ENCODE assay signal across 8 mouse cellular contexts in the genomic region with DNA sequence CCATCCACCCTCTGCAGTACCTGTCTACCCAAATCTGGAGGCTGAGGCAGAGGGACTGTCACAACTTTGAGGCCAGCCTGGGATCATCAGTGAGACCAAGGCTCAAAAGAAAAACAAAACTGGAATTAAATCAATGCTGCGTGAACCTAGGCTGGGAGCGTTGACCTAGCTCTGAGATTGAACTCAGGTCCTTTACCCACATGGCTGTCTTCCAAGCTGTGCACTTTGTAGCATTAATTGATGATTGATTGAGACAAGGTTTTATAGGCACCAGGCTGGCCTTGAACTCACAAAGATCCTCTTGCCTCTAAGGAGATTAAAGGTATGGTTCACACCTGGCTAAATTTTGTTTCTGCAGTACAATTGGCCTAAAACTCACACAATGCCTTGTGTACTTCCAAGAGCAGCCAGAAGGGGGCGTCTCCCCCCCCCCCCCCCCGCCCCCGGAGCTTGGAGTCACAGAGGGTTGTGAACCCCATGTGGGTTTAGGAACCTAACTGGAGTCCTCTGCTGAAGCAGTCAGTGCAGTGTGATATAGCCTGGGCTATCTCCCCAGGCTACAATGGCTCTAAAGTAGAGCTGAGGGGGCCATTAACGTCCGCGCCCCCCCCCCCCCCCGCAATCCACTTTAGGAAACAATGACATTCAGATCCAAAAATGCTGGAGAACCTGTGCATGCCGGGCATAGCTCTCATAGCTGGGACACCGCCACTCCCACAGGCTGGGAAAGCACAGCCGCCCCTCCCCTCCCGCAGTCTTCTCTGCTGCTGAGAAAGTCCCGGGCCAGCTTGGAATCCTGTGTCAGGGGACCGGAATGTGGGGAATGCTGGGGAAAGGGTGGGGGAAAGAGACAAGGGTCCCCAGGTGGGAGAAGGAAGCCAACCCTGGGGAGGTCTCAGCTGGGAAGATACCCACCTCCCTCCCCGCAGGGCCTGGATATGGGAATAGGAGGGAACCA. TPM values are rescaled to one million over a fixed set of nuclear protein-coding genes. Genes with fewer than 3 reads are reported as not detected.
DNase-seq lines count a peak whose midpoint lies in the region; ATAC-seq lines count a peak whose summit lies in the region.

No protein-coding gene starts in this region.

- WGBS in forebrain, embryonic 11.5 days, result 12% methylated on average over 16 of the region's 16 CpGs
- WGBS in intestine, embryonic 14.5 days, result 11% methylated on average over 15 of the region's 16 CpGs
- 17% methylated on average over 16 of the region's 16 CpGs for WGBS in liver, embryonic 16.5 days (ENCODE audit: insufficient replicate concordance)
- WGBS in stomach, embryonic 14.5 days, result 14% methylated on average over 13 of the region's 16 CpGs

- H3K9ac ChIP-seq in forebrain, embryonic 11.5 days (ENCODE audit: low read length), result no peak overlapping the region
- no peak overlapping the region for H3K9ac ChIP-seq in intestine, embryonic 14.5 days (ENCODE audit: low read length)
- no peak overlapping the region for H3K9ac ChIP-seq in liver, embryonic 16.5 days (ENCODE audit: low read depth, low read length)
- H3K9ac ChIP-seq in stomach, embryonic 14.5 days (replicated peaks; ENCODE audit: low read depth, low read length), result no peak overlapping the region

- no peak overlapping the region for H3K4me2 ChIP-seq in forebrain, embryonic 11.5 days (ENCODE audit: low read depth, low read length, severe bottlenecking)
- H3K4me2 ChIP-seq in intestine, embryonic 14.5 days (ENCODE audit: low read length), result peak overlapping the region; percentile 13; the same call in 1 of the 2 replicates
- H3K4me2 ChIP-seq in liver, embryonic 16.5 days (ENCODE audit: low read depth, low read length), result no peak overlapping the region
- H3K4me2 ChIP-seq in stomach, embryonic 14.5 days (replicated peaks; ENCODE audit: low read depth, low read length), result no peak overlapping the region

- H3K27me3 ChIP-seq in forebrain, embryonic 11.5 days (ENCODE audit: control insufficient read depth, insufficient read depth, low read length), result no peaks in the 10 kb centered on the region
- no peaks in the 10 kb centered on the region for H3K27me3 ChIP-seq in intestine, embryonic 14.5 days (replicated peaks; ENCODE audit: control insufficient read depth, insufficient read depth, low read length)
- no peaks in the 10 kb centered on the region for H3K27me3 ChIP-seq in liver, embryonic 16.5 days (ENCODE audit: control insufficient read depth, insufficient read depth, low read depth, low read length)
- no peaks in the 10 kb centered on the region for H3K27me3 ChIP-seq in stomach, embryonic 14.5 days (ENCODE audit: control insufficient read depth, insufficient read depth, low read length)

- no peak overlapping the region for H3K27ac ChIP-seq in forebrain, embryonic 11.5 days (ENCODE audit: low read depth, low read length)
- H3K27ac ChIP-seq in intestine, embryonic 14.5 days (ENCODE audit: low read depth), result peak overlapping the region; percentile 77
- H3K27ac ChIP-seq in liver, embryonic 16.5 days (ENCODE audit: low read length), result peak overlapping the region; percentile 68
- peak overlapping the region; percentile 78 for H3K27ac ChIP-seq in stomach, embryonic 14.5 days (ENCODE audit: low read length)

- H3K36me3 ChIP-seq in forebrain, embryonic 11.5 days (ENCODE audit: control insufficient read depth, insufficient read depth, low read length), result no peaks in the 10 kb centered on the region
- no peaks in the 10 kb centered on the region for H3K36me3 ChIP-seq in intestine, embryonic 14.5 days (ENCODE audit: control insufficient read depth, insufficient read depth, low read length)
- no peaks in the 10 kb centered on the region for H3K36me3 ChIP-seq in liver, embryonic 16.5 days (ENCODE audit: control insufficient read depth, insufficient read depth)
- no peaks in the 10 kb centered on the region for H3K36me3 ChIP-seq in stomach, embryonic 14.5 days (ENCODE audit: control insufficient read depth, insufficient read depth, low read length)

- H3K4me3 ChIP-seq in forebrain, embryonic 11.5 days (ENCODE audit: low read depth, low read length), result no peak overlapping the region
- no peak overlapping the region for H3K4me3 ChIP-seq in intestine, embryonic 14.5 days (ENCODE audit: low read depth, low read length)
- H3K4me3 ChIP-seq in liver, embryonic 16.5 days (ENCODE audit: low read depth, low read length), result no peak overlapping the region
- H3K4me3 ChIP-seq in stomach, embryonic 14.5 days (ENCODE audit: low read depth, low read length), result no peak overlapping the region

- no peak for ATAC-seq in forebrain, embryonic 11.5 days (replicated peaks; ENCODE audit: low FRiP score)
- peak; percentile 59; the same call in 1 of the 2 replicates for ATAC-seq in intestine, embryonic 14.5 days (replicated peaks; ENCODE audit: low FRiP score, low TSS enrichment, low read depth)
- no peak for ATAC-seq in liver, embryonic 16.5 days (ENCODE audit: low read depth)
- ATAC-seq in stomach, embryonic 14.5 days (ENCODE audit: insufficient number of reproducible peaks, insufficient read depth, low FRiP score, low read depth), result peak; percentile 59; the same call in 1 of the 2 replicates

- H3K9me3 ChIP-seq in forebrain, embryonic 11.5 days (ENCODE audit: control insufficient read depth, low read length), result no peaks in the 10 kb centered on the region
- H3K9me3 ChIP-seq in intestine, embryonic 14.5 days (ENCODE audit: control insufficient read depth, low read length), result no peaks in the 10 kb centered on the region
- H3K9me3 ChIP-seq in liver, embryonic 16.5 days (replicated peaks; ENCODE audit: control insufficient read depth, low read length), result no peaks in the 10 kb centered on the region
- no peaks in the 10 kb centered on the region for H3K9me3 ChIP-seq in stomach, embryonic 14.5 days (ENCODE audit: control insufficient read depth, low read depth, low read length)

- DNase-seq in 3134 (ENCODE audit: extremely low read depth, insufficient read length, low spot score), result peak; percentile 92
- DNase-seq in CD4-positive, CD25-positive, alpha-beta regulatory T cell, adult 2 months (ENCODE audit: low read depth, low spot score), result peak; percentile 52
- DNase-seq in forebrain, embryonic 11.5 days (ENCODE audit: low spot score), result peak; percentile 79
- peak; percentile 81 for DNase-seq in intestine, embryonic 14.5 days (ENCODE audit: low spot score)
- no peak for DNase-seq in T-cell, adult 2 months (ENCODE audit: low spot score)
- no peak for DNase-seq in spleen, adult 12 weeks (ENCODE audit: low spot score)

- 0 out of 2 replicates have a peak, but pooled peaks cover under 1% of the 10 kb centered on the region for H3K4me1 ChIP-seq in forebrain, embryonic 11.5 days (replicated peaks; ENCODE audit: control insufficient read depth, insufficient read depth, low read length)
- H3K4me1 ChIP-seq in intestine, embryonic 14.5 days (replicated peaks; ENCODE audit: control insufficient read depth, insufficient read depth, low read length), result peaks cover 37% of the 10 kb centered on the region
- peaks cover 13% of the 10 kb centered on the region for H3K4me1 ChIP-seq in liver, embryonic 16.5 days (ENCODE audit: control insufficient read depth, low read depth, low read length)
- H3K4me1 ChIP-seq in stomach, embryonic 14.5 days (ENCODE audit: control insufficient read depth, insufficient read depth, low read length), result peaks cover 37% of the 10 kb centered on the region

RNA-seq across cellular contexts. Expression of a gene that starts 31.0 kb away (rescaled TPM):
- 10.7 and 13.0 TPM in 2 replicates for polyA plus RNA-seq in forebrain, embryonic 11.5 days (2014; fragmentation: Nextera tagmentation; extraction: Ambion mirVana)
- polyA plus RNA-seq in intestine, embryonic 14.5 days (2014; fragmentation: Nextera tagmentation; extraction: Ambion mirVana), result 18.2 and 21.2 TPM in 2 replicates
- 4.0 and 5.0 TPM in 2 replicates for polyA plus RNA-seq in liver, embryonic 16.5 days (2015; fragmentation: Nextera tagmentation; extraction: Ambion mirVana)
- 16.1 and 20.7 TPM in 2 replicates for polyA plus RNA-seq in stomach, embryonic 14.5 days (2014; fragmentation: Nextera tagmentation; extraction: Ambion mirVana)

RNA-seq across cellular contexts. Expression of a gene that starts 42.8 kb away (rescaled TPM):
- polyA plus RNA-seq in forebrain, embryonic 11.5 days (2014; fragmentation: Nextera tagmentation; extraction: Ambion mirVana), result 29.8 and 30.9 TPM in 2 replicates
- polyA plus RNA-seq in intestine, embryonic 14.5 days (2014; fragmentation: Nextera tagmentation; extraction: Ambion mirVana), result 15.5 and 18.3 TPM in 2 replicates
- polyA plus RNA-seq in liver, embryonic 16.5 days (2015; fragmentation: Nextera tagmentation; extraction: Ambion mirVana), result 10.3 TPM in 2 replicates
- 12.1 and 14.6 TPM in 2 replicates for polyA plus RNA-seq in stomach, embryonic 14.5 days (2014; fragmentation: Nextera tagmentation; extraction: Ambion mirVana)

RNA-seq across cellular contexts. Expression of a gene that starts 53.9 kb away (rescaled TPM):
- polyA plus RNA-seq in forebrain, embryonic 11.5 days (2014; fragmentation: Nextera tagmentation; extraction: Ambion mirVana), result 8.0 and 9.2 TPM in 2 replicates
- 4.7 and 4.8 TPM in 2 replicates for polyA plus RNA-seq in intestine, embryonic 14.5 days (2014; fragmentation: Nextera tagmentation; extraction: Ambion mirVana)
- polyA plus RNA-seq in liver, embryonic 16.5 days (2015; fragmentation: Nextera tagmentation; extraction: Ambion mirVana), result 0.36 and 0.44 TPM in 2 replicates
- 4.7 and 5.9 TPM in 2 replicates for polyA plus RNA-seq in stomach, embryonic 14.5 days (2014; fragmentation: Nextera tagmentation; extraction: Ambion mirVana)

Comparison
In these comparisons a context has a peak if more than half of its experiments do, and no peak if none do; other contexts are left out.
1. DNase-seq: peak in 3134 (single experiment), CD4-positive, CD25-positive, alpha-beta regulatory T cell, adult 2 months (single experiment), forebrain, embryonic 11.5 days (single experiment) and intestine, embryonic 14.5 days (single experiment); none in T-cell, adult 2 months (single experiment) and spleen, adult 12 weeks (single experiment).
2. ATAC-seq: peak in intestine, embryonic 14.5 days (single experiment) and stomach, embryonic 14.5 days (single experiment); none in forebrain, embryonic 11.5 days (single experiment) and liver, embryonic 16.5 days (single experiment).